Mouse (Mus musculus): ENCODE results near the gene Dhcr7.

GRCm38 (mm10) chr7:143891146-143891545 lies 68.2 kb downstream of the Dhcr7 start:
- TF ChIP-seq CTCF (conservative IDR thresholded peaks at IDR 0.05; ENCODE audit: insufficient read depth, insufficient read length, low read depth, low read length) (no peak), POLR2A (IDR thresholded peaks at IDR 0.05; ENCODE audit: low read depth, low read length) (no peak)

All from kidney, adult 2 months (tissue).